Mouse (Mus musculus) kidney, embryonic 16.5 days (tissue): ENCODE results near the gene Nol10. TPM values are rescaled to one million over a fixed set of nuclear protein-coding genes. Genes with fewer than 3 reads are reported as not detected.

Experiments
- ATAC-seq: fragments of 200-750 bp; cut with Nextera tagmentation; 2 replicates; pipeline ENCODE4 v1.8.0; 2017; ENCODE audit warnings: moderate TSS enrichment; ENCODE audit not compliant: low FRiP score, low TSS enrichment
- H3K27ac ChIP-seq: fragments of 300-500 bp; sonication (generic); 2 replicates; pipeline ENCODE4 v1.5.1; 2014; ENCODE audit warnings: low read length
- H3K27me3 ChIP-seq: fragments of 300-500 bp; sonication (generic); 2 replicates; pipeline ENCODE4 v1.6.1; 2014; ENCODE audit warnings: low read length, control low read depth, mixed read lengths; ENCODE audit not compliant: insufficient read depth
- H3K36me3 ChIP-seq: fragments of 300-500 bp; sonication (generic); 2 replicates; pipeline ENCODE4 v1.6.1; 2014; ENCODE audit warnings: low read length, control low read depth, mixed read lengths; ENCODE audit not compliant: insufficient read depth
- H3K4me1 ChIP-seq: fragments of 300-500 bp; sonication (generic); 2 replicates; pipeline ENCODE4 v1.6.1; 2014; ENCODE audit warnings: low read length, control low read depth, mixed read lengths; ENCODE audit not compliant: insufficient read depth
- H3K4me2 ChIP-seq: fragments of 300-500 bp; sonication (generic); replicated peaks from 2 replicates; pipeline ENCODE4 v1.6.1; 2014; ENCODE audit warnings: low read depth, low read length
- H3K4me3 ChIP-seq: fragments of 300-500 bp; sonication (generic); 2 replicates; pipeline ENCODE4 v1.5.1; 2014; ENCODE audit warnings: mild to moderate bottlenecking, low read length
- H3K9ac ChIP-seq: fragments of 300-500 bp; sonication (generic); replicated peaks from 2 replicates; pipeline ENCODE4 v1.6.1; 2014; ENCODE audit warnings: low read length
- H3K9me3 ChIP-seq: fragments of 300-500 bp; sonication (generic); 2 replicates; pipeline ENCODE4 v1.6.1; 2016; ENCODE audit warnings: low read length, control low read depth
- WGBS: fragments of 180-500 bp; shearing (Covaris S2); extraction: QIAGEN DNeasy Blood & Tissue Kit; methylation state at CpG from one replicate; pipeline ENCODE4 v1.1.7; 2014; 5-methylcytosine and 5-hydroxymethylcytosine counted together
- polyA plus RNA-seq: library from polyadenylated mRNA; unstranded; fragments of >200 nt; fragmentation: Nextera tagmentation; extraction: Ambion mirVana; gene quantifications from 2 replicates; pipeline ENCODE4 v1.2.1, GENCODE M21; 2015

Nol10 gene
- polyA plus RNA-seq, 1 experiment from 2014 or later = 24.4 TPM

- H3K27me3 ChIP-seq = no peaks in the 10 kb centered on the region
- H3K4me2 ChIP-seq = no peak overlapping the region
- WGBS = 82% methylated on average over 4 of the region's 4 CpGs
- H3K9ac ChIP-seq = no peak overlapping the region
- H3K4me1 ChIP-seq = no peaks in the 10 kb centered on the region
- no peak for ATAC-seq
- H3K36me3 ChIP-seq = peaks cover 65% of the 10 kb centered on the region
- H3K9me3 ChIP-seq = no peaks in the 10 kb centered on the region
- no peak overlapping the region for H3K4me3 ChIP-seq
- H3K27ac ChIP-seq = no peak overlapping the region
Measured at GRCm38 (mm10) chr12:17360650-17361049, 12.4 kb downstream of the Nol10 start.

- Histone ChIP-seq H3K4me3 (no peak overlapping the region), H3K9ac (no peak overlapping the region), H3K9me3 (no peaks in the 10 kb centered on the region), H3K36me3 (peaks cover 61% of the 10 kb centered on the region), H3K4me2 (no peak overlapping the region), H3K4me1 (no peaks in the 10 kb centered on the region), H3K27ac (no peak overlapping the region), H3K27me3 (no peaks in the 10 kb centered on the region)
- ATAC-seq = no peak
- WGBS = 82% methylated on average over 5 of the region's 5 CpGs
Measured at GRCm38 (mm10) chr12:17362316-17362715, 14.1 kb downstream of the Nol10 start.

DNA sequence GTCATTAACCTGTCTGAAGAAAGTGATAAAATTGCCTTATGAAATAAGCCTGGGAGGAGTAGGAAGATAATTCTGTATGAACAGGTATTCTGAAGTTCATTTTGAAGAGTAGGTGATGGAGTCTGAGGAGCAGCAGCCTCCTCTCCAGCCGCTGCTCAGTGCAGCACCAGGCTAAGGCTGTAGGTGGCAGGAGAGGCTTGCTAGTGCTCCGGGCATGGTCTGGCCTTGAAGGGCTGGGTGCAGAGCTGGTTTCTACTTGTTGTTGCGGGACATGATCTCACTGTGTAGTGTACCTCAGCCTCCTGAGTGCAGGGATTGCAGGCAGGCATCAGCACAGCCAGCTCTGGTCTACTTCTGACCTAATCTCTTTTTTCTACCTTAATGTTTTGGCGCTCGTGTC, 18.7 kb downstream of the Nol10 start:
- no peaks in the 10 kb centered on the region for H3K4me1 ChIP-seq
- no peak overlapping the region for H3K27ac ChIP-seq
- peaks cover 61% of the 10 kb centered on the region for H3K36me3 ChIP-seq
- H3K4me2 ChIP-seq = no peak overlapping the region
- ATAC-seq = peak; percentile 95
- H3K9me3 ChIP-seq = no peaks in the 10 kb centered on the region
- H3K4me3 ChIP-seq = no peak overlapping the region
- 72% methylated on average over 5 of the region's 5 CpGs for WGBS
- H3K27me3 ChIP-seq = no peaks in the 10 kb centered on the region
- H3K9ac ChIP-seq = no peak overlapping the region

DNA sequence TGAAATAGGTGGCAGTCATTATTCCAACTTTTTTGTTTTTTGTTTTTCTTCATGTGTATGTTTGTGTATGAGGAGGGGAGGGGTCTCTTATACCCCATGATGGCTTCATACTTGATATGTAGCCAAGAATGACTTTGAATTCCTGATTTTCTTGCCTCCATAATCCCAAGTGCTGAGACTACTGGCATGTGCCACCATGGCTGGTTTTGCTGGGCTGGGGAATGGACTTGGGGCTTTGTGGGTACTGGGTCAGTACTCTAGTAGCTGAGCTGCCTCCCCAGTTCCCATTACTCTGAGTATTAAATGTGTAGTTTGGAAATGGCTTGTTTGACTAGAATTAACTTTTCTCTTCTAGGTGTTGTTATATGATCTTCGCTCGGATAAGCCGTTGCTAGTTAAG, 20.9 kb downstream of the Nol10 start:
- Histone ChIP-seq H3K27ac (no peak overlapping the region), H3K27me3 (no peaks in the 10 kb centered on the region), H3K4me3 (no peak overlapping the region), H3K4me1 (no peaks in the 10 kb centered on the region), H3K4me2 (no peak overlapping the region), H3K9me3 (no peaks in the 10 kb centered on the region), H3K9ac (no peak overlapping the region), H3K36me3 (peaks cover 48% of the 10 kb centered on the region)
- 97% methylated on average over 3 of the region's 3 CpGs for WGBS
- ATAC-seq = no peak

GRCm38 (mm10) chr12:17369551-17370325, 21.5 kb downstream of the Nol10 start:
- no peaks in the 10 kb centered on the region for H3K9me3 ChIP-seq
- H3K36me3 ChIP-seq = peaks cover 46% of the 10 kb centered on the region
- no peak for ATAC-seq

GRCm38 (mm10) chr12:17371589-17372235, 23.5 kb downstream of the Nol10 start:
- H3K27ac ChIP-seq = no peak overlapping the region
- H3K4me2 ChIP-seq = no peak overlapping the region
- no peaks in the 10 kb centered on the region for H3K27me3 ChIP-seq
- no peak for ATAC-seq
- peaks cover 51% of the 10 kb centered on the region for H3K36me3 ChIP-seq
- H3K4me3 ChIP-seq = no peak overlapping the region
- H3K9ac ChIP-seq = no peak overlapping the region
- no peaks in the 10 kb centered on the region for H3K4me1 ChIP-seq
- H3K9me3 ChIP-seq = no peaks in the 10 kb centered on the region
- 82% methylated on average over 8 of the region's 8 CpGs for WGBS

More at GRCm38 (mm10) chr12:17369551-17370325, 21.5 kb downstream of the Nol10 start:
- Histone ChIP-seq H3K4me2 (no peak overlapping the region), H3K27ac (no peak overlapping the region), H3K27me3 (no peaks in the 10 kb centered on the region), H3K4me1 (no peaks in the 10 kb centered on the region), H3K9ac (no peak overlapping the region), H3K4me3 (no peak overlapping the region)
- 63% methylated on average over 7 of the region's 7 CpGs for WGBS

GRCm38 (mm10) chr12:17372696-17373095, 24.4 kb downstream of the Nol10 start:
- no peak overlapping the region for H3K4me3 ChIP-seq
- H3K9me3 ChIP-seq = no peaks in the 10 kb centered on the region
- 87% methylated on average over 3 of the region's 3 CpGs for WGBS
- ATAC-seq = no peak
- peaks cover 55% of the 10 kb centered on the region for H3K36me3 ChIP-seq
- H3K9ac ChIP-seq = no peak overlapping the region
- H3K4me2 ChIP-seq = no peak overlapping the region
- no peaks in the 10 kb centered on the region for H3K27me3 ChIP-seq
- no peak overlapping the region for H3K27ac ChIP-seq
- H3K4me1 ChIP-seq = no peaks in the 10 kb centered on the region

GRCm38 (mm10) chr12:17373470-17373975, 25.3 kb downstream of the Nol10 start:
- no peaks in the 10 kb centered on the region for H3K4me1 ChIP-seq
- H3K9me3 ChIP-seq = no peaks in the 10 kb centered on the region
- no peak overlapping the region for H3K27ac ChIP-seq
- H3K4me2 ChIP-seq = no peak overlapping the region
- H3K36me3 ChIP-seq = peaks cover 50% of the 10 kb centered on the region
- H3K4me3 ChIP-seq = no peak overlapping the region
- 94% methylated on average over 5 of the region's 5 CpGs for WGBS
- H3K27me3 ChIP-seq = no peaks in the 10 kb centered on the region
- no peak overlapping the region for H3K9ac ChIP-seq
- ATAC-seq = no peak

- no peaks in the 10 kb centered on the region for H3K27me3 ChIP-seq
- H3K4me1 ChIP-seq = no peaks in the 10 kb centered on the region
- WGBS = 99% methylated on average over 4 of the region's 4 CpGs
- peaks cover 46% of the 10 kb centered on the region for H3K36me3 ChIP-seq
- H3K27ac ChIP-seq = no peak overlapping the region
- ATAC-seq = no peak
- H3K4me3 ChIP-seq = no peak overlapping the region
- no peaks in the 10 kb centered on the region for H3K9me3 ChIP-seq
- H3K4me2 ChIP-seq = no peak overlapping the region
- H3K9ac ChIP-seq = no peak overlapping the region
Measured at GRCm38 (mm10) chr12:17375243-17375642, 27.0 kb downstream of the Nol10 start.

DNA sequence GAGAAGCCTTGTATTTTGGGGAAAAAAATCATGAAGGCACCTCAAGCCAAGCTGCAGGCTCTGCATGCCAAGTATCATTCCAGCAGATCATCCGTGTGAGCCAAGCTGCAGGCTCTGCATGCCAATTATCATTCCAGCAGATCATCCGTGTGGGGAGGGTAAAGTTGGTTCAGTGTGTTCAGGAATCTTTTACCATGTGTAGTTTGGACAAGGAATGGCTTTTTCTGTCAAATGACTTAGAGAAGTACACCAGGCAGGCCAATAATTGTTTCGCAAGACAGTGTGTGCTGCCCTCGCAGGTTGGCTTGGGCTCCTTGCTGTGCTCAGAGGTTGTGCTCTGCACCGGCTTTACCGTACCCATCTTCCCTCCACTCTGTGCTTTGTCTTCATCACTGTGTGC, 28.3 kb downstream of the Nol10 start:
- WGBS = 91% methylated on average over 6 of the region's 6 CpGs
- Histone ChIP-seq H3K36me3 (peaks cover 40% of the 10 kb centered on the region), H3K27ac (no peak overlapping the region), H3K4me1 (no peaks in the 10 kb centered on the region), H3K27me3 (no peaks in the 10 kb centered on the region), H3K4me2 (no peak overlapping the region), H3K9me3 (no peaks in the 10 kb centered on the region), H3K9ac (no peak overlapping the region), H3K4me3 (no peak overlapping the region)
- ATAC-seq = no peak
